Mouse (Mus musculus): Measurements from ENCODE around the gene Prep. TPM values are rescaled to one million over a fixed set of nuclear protein-coding genes. Genes with fewer than 3 reads are reported as not detected.

Gene Prep
- polyA plus RNA-seq, 1 experiment from 2014 or later = 18.7 TPM

GRCm38 (mm10) chr10:45070362-45070761 lies 3.4 kb downstream of the Prep start:
- H3K9ac ChIP-seq (replicated peaks; ENCODE audit: low read depth, low read length) = no peak overlapping the region
- no peak overlapping the region for H3K27ac ChIP-seq (ENCODE audit: low read length)
- no peaks in the 10 kb centered on the region for H3K27me3 ChIP-seq (ENCODE audit: control insufficient read depth, insufficient read depth, low read length)
- H3K9me3 ChIP-seq (ENCODE audit: control insufficient read depth, low read depth, low read length) = no peaks in the 10 kb centered on the region
- no peak for ATAC-seq (ENCODE audit: insufficient number of reproducible peaks, insufficient read depth, low FRiP score, low read depth)
- H3K4me3 ChIP-seq (ENCODE audit: low read depth, low read length) = no peak overlapping the region
- H3K36me3 ChIP-seq (ENCODE audit: control insufficient read depth, insufficient read depth, low read length) = peaks cover 5% of the 10 kb centered on the region; the same call in 1 of the 2 replicates
- peaks cover 6% of the 10 kb centered on the region; the same call in 1 of the 2 replicates for H3K4me1 ChIP-seq (ENCODE audit: control insufficient read depth, insufficient read depth, low read length)
- H3K4me2 ChIP-seq (replicated peaks; ENCODE audit: low read depth, low read length) = no peak overlapping the region
- 83% methylated on average over 5 of the region's 5 CpGs for WGBS

GRCm38 (mm10) chr10:45070929-45071813 lies 4.2 kb downstream of the Prep start:
- Histone ChIP-seq H3K4me1 (ENCODE audit: control insufficient read depth, insufficient read depth, low read length) (peaks cover 4% of the 10 kb centered on the region; the same call in 1 of the 2 replicates), H3K4me2 (replicated peaks; ENCODE audit: low read depth, low read length) (no peak overlapping the region)
- WGBS = 81% methylated on average over 13 of the region's 13 CpGs

GRCm38 (mm10) chr10:45072339-45072738 lies 5.3 kb downstream of the Prep start:
- no peaks in the 10 kb centered on the region for H3K9me3 ChIP-seq (ENCODE audit: control insufficient read depth, low read depth, low read length)
- ATAC-seq (ENCODE audit: insufficient number of reproducible peaks, insufficient read depth, low FRiP score, low read depth) = no peak
- no peaks in the 10 kb centered on the region for H3K27me3 ChIP-seq (ENCODE audit: control insufficient read depth, insufficient read depth, low read length)
- no peak overlapping the region for H3K4me2 ChIP-seq (replicated peaks; ENCODE audit: low read depth, low read length)
- no peak overlapping the region for H3K4me3 ChIP-seq (ENCODE audit: low read depth, low read length)
- H3K9ac ChIP-seq (replicated peaks; ENCODE audit: low read depth, low read length) = no peak overlapping the region
- 89% methylated on average over 4 of the region's 4 CpGs for WGBS
- H3K36me3 ChIP-seq (ENCODE audit: control insufficient read depth, insufficient read depth, low read length) = peaks cover 5% of the 10 kb centered on the region; the same call in 1 of the 2 replicates
- peaks cover 5% of the 10 kb centered on the region; the same call in 1 of the 2 replicates for H3K4me1 ChIP-seq (ENCODE audit: control insufficient read depth, insufficient read depth, low read length)
- H3K27ac ChIP-seq (ENCODE audit: low read length) = no peak overlapping the region

More at GRCm38 (mm10) chr10:45070929-45071813, 4.2 kb downstream of the Prep start:
- no peaks in the 10 kb centered on the region for H3K27me3 ChIP-seq (ENCODE audit: control insufficient read depth, insufficient read depth, low read length)
- H3K36me3 ChIP-seq (ENCODE audit: control insufficient read depth, insufficient read depth, low read length) = peaks cover 5% of the 10 kb centered on the region; the same call in 1 of the 2 replicates
- H3K4me3 ChIP-seq (ENCODE audit: low read depth, low read length) = no peak overlapping the region
- no peak overlapping the region for H3K27ac ChIP-seq (ENCODE audit: low read length)
- H3K9ac ChIP-seq (replicated peaks; ENCODE audit: low read depth, low read length) = no peak overlapping the region
- H3K9me3 ChIP-seq (ENCODE audit: control insufficient read depth, low read depth, low read length) = no peaks in the 10 kb centered on the region
- ATAC-seq (ENCODE audit: insufficient number of reproducible peaks, insufficient read depth, low FRiP score, low read depth) = no peak

GRCm38 (mm10) chr10:45074543-45074942 lies 7.5 kb downstream of the Prep start:
- no peaks in the 10 kb centered on the region for H3K9me3 ChIP-seq (ENCODE audit: control insufficient read depth, low read depth, low read length)
- no peak overlapping the region for H3K9ac ChIP-seq (replicated peaks; ENCODE audit: low read depth, low read length)
- WGBS = 83% methylated on average over 6 of the region's 6 CpGs
- no peak overlapping the region for H3K27ac ChIP-seq (ENCODE audit: low read length)
- H3K4me1 ChIP-seq (ENCODE audit: control insufficient read depth, insufficient read depth, low read length) = 0 out of 2 replicates have a peak, but pooled peaks cover 2% of the 10 kb centered on the region
- no peak overlapping the region for H3K4me2 ChIP-seq (replicated peaks; ENCODE audit: low read depth, low read length)
- no peaks in the 10 kb centered on the region for H3K27me3 ChIP-seq (ENCODE audit: control insufficient read depth, insufficient read depth, low read length)
- H3K4me3 ChIP-seq (ENCODE audit: low read depth, low read length) = no peak overlapping the region
- ATAC-seq (ENCODE audit: insufficient number of reproducible peaks, insufficient read depth, low FRiP score, low read depth) = no peak
- peaks cover 5% of the 10 kb centered on the region; the same call in 1 of the 2 replicates for H3K36me3 ChIP-seq (ENCODE audit: control insufficient read depth, insufficient read depth, low read length)

- Histone ChIP-seq H3K36me3 (ENCODE audit: control insufficient read depth, insufficient read depth, low read length) (peaks cover 5% of the 10 kb centered on the region; the same call in 1 of the 2 replicates), H3K9ac (replicated peaks; ENCODE audit: low read depth, low read length) (no peak overlapping the region), H3K4me3 (ENCODE audit: low read depth, low read length) (no peak overlapping the region), H3K27me3 (ENCODE audit: control insufficient read depth, insufficient read depth, low read length) (no peaks in the 10 kb centered on the region), H3K27ac (ENCODE audit: low read length) (no peak overlapping the region), H3K4me2 (replicated peaks; ENCODE audit: low read depth, low read length) (no peak overlapping the region), H3K4me1 (ENCODE audit: control insufficient read depth, insufficient read depth, low read length) (0 out of 2 replicates have a peak, but pooled peaks cover 5% of the 10 kb centered on the region), H3K9me3 (ENCODE audit: control insufficient read depth, low read depth, low read length) (no peaks in the 10 kb centered on the region)
- no peak for ATAC-seq (ENCODE audit: insufficient number of reproducible peaks, insufficient read depth, low FRiP score, low read depth)
- 73% methylated on average over 5 of the region's 5 CpGs for WGBS
Measured at GRCm38 (mm10) chr10:45075491-45076051, 8.6 kb downstream of the Prep start.

DNA sequence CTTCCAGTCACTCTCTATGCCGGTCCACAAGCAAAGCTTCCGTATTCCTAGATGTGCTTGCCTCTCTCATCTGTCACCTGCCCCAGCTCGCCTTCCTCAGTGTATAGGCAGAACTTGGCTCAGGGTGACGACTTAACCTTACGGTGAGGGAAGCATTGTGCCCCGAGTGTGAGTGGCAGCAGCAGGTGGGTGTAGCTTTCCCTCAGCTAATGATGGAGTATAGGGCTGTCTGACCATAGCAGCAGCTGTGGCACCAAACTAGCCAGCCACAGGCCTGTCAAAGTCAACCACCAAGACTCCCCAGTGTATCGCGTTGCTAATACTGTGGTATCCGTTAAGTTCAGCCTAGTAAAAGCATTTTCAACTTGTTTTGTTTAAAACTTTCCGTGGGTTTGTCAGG lies 9.6 kb downstream of the Prep start:
- H3K9me3 ChIP-seq (ENCODE audit: control insufficient read depth, low read depth, low read length) = no peaks in the 10 kb centered on the region
- H3K9ac ChIP-seq (replicated peaks; ENCODE audit: low read depth, low read length) = no peak overlapping the region
- H3K27ac ChIP-seq (ENCODE audit: low read length) = no peak overlapping the region
- peaks cover 5% of the 10 kb centered on the region; the same call in 1 of the 2 replicates for H3K36me3 ChIP-seq (ENCODE audit: control insufficient read depth, insufficient read depth, low read length)
- H3K27me3 ChIP-seq (ENCODE audit: control insufficient read depth, insufficient read depth, low read length) = no peaks in the 10 kb centered on the region
- H3K4me3 ChIP-seq (ENCODE audit: low read depth, low read length) = no peak overlapping the region
- no peak overlapping the region for H3K4me2 ChIP-seq (replicated peaks; ENCODE audit: low read depth, low read length)
- 74% methylated on average over 10 of the region's 10 CpGs for WGBS
- 0 out of 2 replicates have a peak, but pooled peaks cover 5% of the 10 kb centered on the region for H3K4me1 ChIP-seq (ENCODE audit: control insufficient read depth, insufficient read depth, low read length)
- no peak for ATAC-seq (ENCODE audit: insufficient number of reproducible peaks, insufficient read depth, low FRiP score, low read depth)

GRCm38 (mm10) chr10:45077353-45077752 lies 10.3 kb downstream of the Prep start:
- Histone ChIP-seq H3K4me2 (replicated peaks; ENCODE audit: low read depth, low read length) (no peak overlapping the region), H3K27me3 (ENCODE audit: control insufficient read depth, insufficient read depth, low read length) (no peaks in the 10 kb centered on the region), H3K4me1 (ENCODE audit: control insufficient read depth, insufficient read depth, low read length) (0 out of 2 replicates have a peak, but pooled peaks cover 5% of the 10 kb centered on the region), H3K36me3 (ENCODE audit: control insufficient read depth, insufficient read depth, low read length) (peaks cover 3% of the 10 kb centered on the region; the same call in 1 of the 2 replicates), H3K27ac (ENCODE audit: low read length) (no peak overlapping the region), H3K4me3 (ENCODE audit: low read depth, low read length) (no peak overlapping the region), H3K9ac (replicated peaks; ENCODE audit: low read depth, low read length) (no peak overlapping the region), H3K9me3 (ENCODE audit: control insufficient read depth, low read depth, low read length) (no peaks in the 10 kb centered on the region)
- no peak for ATAC-seq (ENCODE audit: insufficient number of reproducible peaks, insufficient read depth, low FRiP score, low read depth)
- 62% methylated on average over 5 of the region's 5 CpGs for WGBS

- 0 out of 2 replicates have a peak, but pooled peaks cover 5% of the 10 kb centered on the region for H3K4me1 ChIP-seq (ENCODE audit: control insufficient read depth, insufficient read depth, low read length)
- no peak overlapping the region for H3K4me3 ChIP-seq (ENCODE audit: low read depth, low read length)
- no peak overlapping the region for H3K4me2 ChIP-seq (replicated peaks; ENCODE audit: low read depth, low read length)
- H3K9me3 ChIP-seq (ENCODE audit: control insufficient read depth, low read depth, low read length) = no peaks in the 10 kb centered on the region
- no peak overlapping the region for H3K9ac ChIP-seq (replicated peaks; ENCODE audit: low read depth, low read length)
- H3K36me3 ChIP-seq (ENCODE audit: control insufficient read depth, insufficient read depth, low read length) = no peaks in the 10 kb centered on the region
- H3K27ac ChIP-seq (ENCODE audit: low read length) = no peak overlapping the region
- H3K27me3 ChIP-seq (ENCODE audit: control insufficient read depth, insufficient read depth, low read length) = no peaks in the 10 kb centered on the region
- ATAC-seq (ENCODE audit: insufficient number of reproducible peaks, insufficient read depth, low FRiP score, low read depth) = no peak
- WGBS = 46% methylated on average over 5 of the region's 5 CpGs
Measured at GRCm38 (mm10) chr10:45079756-45080155, 12.8 kb downstream of the Prep start.
